8 mouse cellular contexts compared by ENCODE assay signal in genomic region chr12:54192305-54192661, GRCm38 (mm10). TPM values are rescaled to one million over a fixed set of nuclear protein-coding genes. Genes with fewer than 3 reads are reported as not detected.
DNase-seq lines count a peak whose midpoint lies in the region; ATAC-seq and TF ChIP-seq lines count a peak whose summit lies in the region.

No protein-coding gene starts in this region.

- H3K27ac ChIP-seq in heart, embryonic 12.5 days (ENCODE audit: poor library complexity, severe bottlenecking) = peak overlapping the region; percentile 89
- no peak overlapping the region for H3K27ac ChIP-seq in cortical plate, adult 2 months (ENCODE audit: insufficient read depth, low read length)
- peak overlapping the region; percentile 45; the same call in 1 of the 2 replicates for H3K27ac ChIP-seq in hindbrain, postnatal 0 days
- peak overlapping the region; percentile 76 for H3K27ac ChIP-seq in midbrain, embryonic 12.5 days (replicated peaks)

- peak overlapping the region; percentile 74 for H3K9ac ChIP-seq in heart, embryonic 12.5 days
- peak overlapping the region; percentile 10; the same call in 1 of the 2 replicates for H3K9ac ChIP-seq in hindbrain, postnatal 0 days (replicated peaks; ENCODE audit: low read length)
- no peak overlapping the region for H3K9ac ChIP-seq in midbrain, embryonic 12.5 days (replicated peaks)

- peak overlapping the region; percentile 36 for H3K4me3 ChIP-seq in heart, embryonic 12.5 days
- peak overlapping the region; percentile 21; the same call in 1 of the 2 replicates for H3K4me3 ChIP-seq in cortical plate, adult 2 months (ENCODE audit: insufficient read depth, low read length)
- peak overlapping the region; percentile 29 for H3K4me3 ChIP-seq in hindbrain, postnatal 0 days (ENCODE audit: low read length)
- peak overlapping the region; percentile 3 for H3K4me3 ChIP-seq in midbrain, embryonic 12.5 days

- TF ChIP-seq CTCF in cortical plate, adult 2 months (IDR thresholded peaks at IDR 0.05; ENCODE audit: extremely low read depth, insufficient read depth, low read length) = no peak
- no peak for TF ChIP-seq CTCF in hindbrain, postnatal 0 days (IDR thresholded peaks at IDR 0.05; ENCODE audit: low read depth)

- H3K9me3 ChIP-seq in heart, embryonic 12.5 days (replicated peaks) = 0 out of 2 replicates have a peak, but pooled peaks cover 3% of the 10 kb centered on the region
- no peaks in the 10 kb centered on the region for H3K9me3 ChIP-seq in hindbrain, postnatal 0 days (ENCODE audit: low read length)
- H3K9me3 ChIP-seq in midbrain, embryonic 12.5 days = 0 out of 2 replicates have a peak, but pooled peaks cover 4% of the 10 kb centered on the region

- 4% methylated on average over 5 of the region's 5 CpGs for WGBS in heart, embryonic 12.5 days
- 3% methylated on average over 5 of the region's 5 CpGs for WGBS in hindbrain, postnatal 0 days
- 3% methylated on average over 5 of the region's 5 CpGs for WGBS in midbrain, embryonic 12.5 days

- intact Hi-C loops in heart, postnatal 14 days (cut with DNase I) = no loop called here

- H3K36me3 ChIP-seq in heart, embryonic 12.5 days = no peaks in the 10 kb centered on the region
- H3K36me3 ChIP-seq in hindbrain, postnatal 0 days (ENCODE audit: insufficient read depth, low read length) = no peaks in the 10 kb centered on the region
- no peaks in the 10 kb centered on the region for H3K36me3 ChIP-seq in midbrain, embryonic 12.5 days

- no peak for DNase-seq in heart, postnatal 14 days
- no peak for DNase-seq in hindbrain, postnatal 0 days (ENCODE audit: low spot score)
- DNase-seq in embryo, embryonic 9.5 days (ENCODE audit: extremely low spot score) = no peak
- no peak for DNase-seq in natural killer cell, adult 2 months (ENCODE audit: low spot score in 2 of 2)
- no peak for DNase-seq in urinary bladder, postnatal 10 days (ENCODE audit: low spot score)

- peak overlapping the region; percentile 70 for H3K4me2 ChIP-seq in heart, embryonic 12.5 days
- peak overlapping the region; percentile 59 for H3K4me2 ChIP-seq in hindbrain, postnatal 0 days (ENCODE audit: low read depth, low read length)
- peak overlapping the region; percentile 44 for H3K4me2 ChIP-seq in midbrain, embryonic 12.5 days (replicated peaks)

- ATAC-seq in heart, embryonic 12.5 days (ENCODE audit: insufficient number of reproducible peaks, low FRiP score) = 0 out of 2 replicates have a peak, but pooled peaks have one; percentile 5
- 0 out of 2 replicates have a peak, but pooled peaks have one; percentile 6 for ATAC-seq in hindbrain, postnatal 0 days
- peak; percentile 35 for ATAC-seq in midbrain, embryonic 12.5 days (ENCODE audit: low FRiP score, low read depth)

- H3K4me1 ChIP-seq in heart, embryonic 12.5 days (replicated peaks) = peaks cover 34% of the 10 kb centered on the region
- peaks cover 2% of the 10 kb centered on the region; the same call in 1 of the 2 replicates for H3K4me1 ChIP-seq in cortical plate, adult 2 months (ENCODE audit: control insufficient read depth, insufficient read depth, low read length)
- peaks cover 31% of the 10 kb centered on the region for H3K4me1 ChIP-seq in hindbrain, postnatal 0 days (ENCODE audit: insufficient read depth, low read length)
- peaks cover 44% of the 10 kb centered on the region for H3K4me1 ChIP-seq in midbrain, embryonic 12.5 days

- no peaks in the 10 kb centered on the region for H3K27me3 ChIP-seq in heart, embryonic 12.5 days (replicated peaks)
- H3K27me3 ChIP-seq in hindbrain, postnatal 0 days (ENCODE audit: insufficient read depth, low read length) = no peaks in the 10 kb centered on the region
- peaks cover 16% of the 10 kb centered on the region; the same call in 1 of the 2 replicates for H3K27me3 ChIP-seq in midbrain, embryonic 12.5 days

- no peak for TF ChIP-seq POLR2A in cortical plate, adult 2 months (IDR thresholded peaks at IDR 0.05; ENCODE audit: extremely low read depth, insufficient read depth, low read length)

RNA-seq across cellular contexts. Expression of gene Egln3, which starts 11.4 kb away (rescaled TPM):
- polyA plus RNA-seq in heart, embryonic 12.5 days (2016; fragmentation: Nextera tagmentation; extraction: Ambion mirVana) = 7.4 and 7.5 TPM in 2 replicates
- 10 to 100 TPM; 65.7 to 75.7 TPM for total RNA-seq in heart, postnatal 14 days (2021)
- 5.3 and 6.3 TPM in 2 replicates for polyA plus RNA-seq in cortical plate, adult 2 months (2012; rRNA removed)
- 8.3 and 8.5 TPM in 2 replicates for total RNA-seq in hindbrain, postnatal 0 days (2014; rRNA removed)
- 5.4 and 5.8 TPM in 2 replicates for polyA plus RNA-seq in hindbrain, postnatal 0 days (2015; fragmentation: Nextera tagmentation; extraction: Ambion mirVana)
- 2.2 TPM in 2 replicates for polyA plus RNA-seq in midbrain, embryonic 12.5 days (2016; fragmentation: Nextera tagmentation; extraction: Ambion mirVana)
